Mouse (Mus musculus): ENCODE results near the gene S100a5.

Gene S100a5

DNA sequence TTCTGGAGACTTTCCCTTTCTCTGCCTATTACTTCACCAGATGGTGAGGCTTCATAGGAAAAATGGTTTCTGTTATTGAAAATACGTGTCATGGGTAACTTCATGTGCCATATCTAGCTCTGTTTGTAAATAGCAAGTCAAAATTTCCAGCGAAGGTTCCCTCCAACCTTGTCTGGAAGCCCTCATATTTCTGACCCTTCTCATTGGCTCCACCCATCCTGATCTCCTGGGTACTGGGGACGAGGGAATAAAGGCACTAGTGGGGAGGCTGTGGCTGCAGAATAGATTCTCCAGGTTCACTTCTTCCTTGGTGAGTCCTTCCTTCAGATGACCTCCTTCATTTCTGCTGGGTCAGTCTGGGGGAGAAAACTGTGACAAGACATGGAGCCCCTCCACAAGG, at the start of gene S100a5:
S100a5 (plus strand) TSS at position 301 of the 400 bp plus-strand sequence.
- CTCF ChIA-PET = interaction anchor here (0.6 kb wide), 1 partner anchor 10 kb away, joined by 3 read pairs; no protein-coding TSS in a partner anchor

DNA sequence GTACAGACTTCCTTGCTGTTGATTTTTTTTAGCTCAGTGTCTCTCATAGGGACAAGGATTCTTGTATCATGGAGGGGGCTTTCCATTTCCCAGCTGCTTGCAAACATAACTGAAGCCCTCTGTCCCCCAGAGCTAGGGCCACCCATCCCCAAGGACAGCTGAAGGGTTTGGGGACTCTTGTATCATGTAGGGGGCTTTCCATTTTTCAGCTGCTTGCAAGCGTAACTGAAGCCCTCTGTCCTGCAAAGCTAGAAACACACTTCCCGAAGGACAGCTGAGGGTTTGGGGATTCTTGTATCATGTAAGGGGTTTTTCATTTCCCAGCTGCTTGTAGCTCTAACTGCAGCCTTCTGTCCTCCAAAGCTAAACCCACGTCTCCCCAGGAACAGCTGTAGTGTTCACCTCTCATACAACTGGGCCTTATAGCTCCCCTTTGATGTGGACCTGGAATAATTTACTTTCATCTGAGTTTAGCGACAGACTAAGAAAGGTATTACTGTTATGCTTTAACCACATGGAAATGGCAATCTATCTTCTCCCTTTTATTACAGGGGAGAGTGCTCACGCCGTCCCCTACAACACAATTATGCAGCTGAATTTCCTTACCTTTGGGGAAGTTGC, 48.2 kb upstream of the S100a5 start, which contains the start of gene S100a3:
S100a3 (plus strand) TSS at position 571 of the 621 bp plus-strand sequence.
- CTCF ChIA-PET = interaction anchor here (0.5 to 0.7 kb wide), 2 partner anchors 23 to 107 kb away, joined by 3 to 5 read pairs; partner anchors contain the start of gene S100a16

DNA sequence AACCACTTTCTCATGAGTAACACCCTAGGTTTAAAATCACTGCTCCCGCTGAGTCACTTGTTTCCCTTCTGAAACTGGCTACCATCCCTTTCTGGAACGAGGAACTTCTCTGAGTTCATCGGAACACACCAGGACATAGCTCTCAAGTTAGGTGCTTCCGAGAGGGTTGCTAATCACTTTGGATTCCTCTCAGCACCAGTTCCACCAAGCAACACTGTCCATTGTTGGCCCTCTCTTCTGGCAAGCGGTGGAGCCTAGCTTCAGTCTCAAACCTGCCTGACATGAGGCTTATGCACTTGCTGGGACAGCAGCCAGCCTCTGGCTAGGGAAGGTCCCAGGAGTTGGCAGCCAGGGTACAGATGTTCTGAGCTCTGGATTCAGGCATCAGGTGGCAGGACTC, 33.6 kb upstream of the S100a5 start:
- CTCF ChIA-PET = no interaction called here

DNA sequence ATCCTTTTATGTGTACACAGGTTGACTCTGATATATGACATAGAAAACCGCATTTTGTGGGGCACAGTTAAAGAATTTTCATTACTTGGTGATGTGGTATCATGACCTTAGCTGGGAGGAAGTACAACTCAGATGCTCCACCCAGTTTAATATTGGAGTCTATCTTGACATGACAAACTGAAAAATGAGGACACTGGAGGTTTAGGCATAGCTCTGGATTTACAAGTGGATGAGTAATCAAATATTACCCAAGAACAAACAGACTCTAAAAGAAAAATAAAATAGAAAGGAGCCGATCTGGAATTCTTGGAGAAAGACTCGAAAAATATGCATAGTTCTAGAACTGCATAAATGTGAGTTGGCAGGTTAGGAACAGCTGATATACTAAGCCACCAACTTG, 33.0 kb upstream of the S100a5 start:
- CTCF ChIA-PET = no interaction called here

DNA sequence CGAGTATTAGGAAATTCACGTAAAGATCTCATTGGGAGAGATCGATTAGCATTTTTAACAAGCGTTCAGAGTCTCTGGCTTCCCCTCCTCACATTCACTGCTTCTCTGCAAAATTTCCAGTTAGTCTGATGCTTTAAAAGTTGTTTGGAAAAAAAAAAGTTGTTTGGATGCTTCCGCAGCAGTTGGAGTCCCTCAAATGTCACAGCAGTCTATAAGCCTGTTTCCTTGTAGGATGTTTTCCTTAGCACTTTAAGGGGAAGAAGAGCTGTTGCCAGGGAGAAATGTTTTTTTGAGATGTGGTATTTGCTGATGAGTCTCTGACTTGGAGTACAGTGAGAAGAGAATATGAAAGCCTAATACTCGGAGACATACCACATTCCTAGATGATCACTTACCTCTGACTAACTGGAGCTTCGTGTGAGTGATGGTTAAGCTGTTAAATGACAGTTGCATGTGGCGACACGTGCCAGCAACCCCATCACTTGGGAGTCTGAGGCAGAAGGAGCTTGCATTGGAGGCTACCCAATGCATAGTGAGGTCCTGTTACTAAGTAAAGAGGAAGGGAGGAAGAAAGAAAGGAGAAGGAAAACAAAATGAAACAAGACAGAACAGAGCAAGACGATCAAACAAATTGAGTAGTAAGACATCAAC, 31.8 kb upstream of the S100a5 start:
- CTCF ChIA-PET = no interaction called here

DNA sequence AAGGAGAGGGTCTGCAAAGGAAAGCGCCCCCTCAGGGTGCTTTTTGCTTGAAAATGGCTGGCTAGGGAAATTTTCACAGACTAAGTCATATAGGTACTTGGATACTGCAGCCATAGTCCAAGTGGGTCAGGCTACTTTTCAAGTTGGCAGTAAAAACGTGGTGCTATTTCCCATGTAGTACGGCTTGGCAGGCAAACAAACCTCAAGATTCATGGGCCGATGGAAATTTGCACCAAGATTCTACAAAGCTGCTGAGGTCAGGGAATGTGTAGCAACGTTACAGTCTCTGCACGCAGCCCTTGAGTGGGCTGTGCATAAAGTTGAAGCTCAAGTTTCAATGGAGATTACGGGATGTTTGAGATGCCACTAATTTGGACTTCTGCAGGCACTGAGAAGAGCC, 28.9 kb upstream of the S100a5 start:
- CTCF ChIA-PET = no interaction called here

DNA sequence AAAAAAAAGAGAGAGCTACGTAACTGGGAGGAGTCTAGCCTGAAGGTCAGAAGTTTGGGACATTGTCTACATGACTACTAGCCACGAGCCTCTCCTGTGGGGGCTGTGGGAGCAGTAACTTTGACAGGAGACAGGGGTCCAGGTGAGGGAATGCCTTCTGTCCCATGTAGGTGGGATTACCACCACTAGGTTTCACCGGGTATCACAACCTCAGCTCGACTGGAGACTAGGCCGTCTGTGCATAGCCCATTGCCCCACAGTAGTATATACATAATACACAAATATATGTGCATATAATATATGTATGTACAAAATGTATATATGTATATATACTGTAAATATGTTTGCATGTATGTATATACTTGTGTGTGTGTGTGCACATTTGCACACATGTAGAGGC, 27.2 kb upstream of the S100a5 start:
- CTCF ChIA-PET = interaction anchor here (0.5 kb wide), 1 partner anchor 23 kb away, joined by 3 read pairs; no protein-coding TSS in a partner anchor

DNA sequence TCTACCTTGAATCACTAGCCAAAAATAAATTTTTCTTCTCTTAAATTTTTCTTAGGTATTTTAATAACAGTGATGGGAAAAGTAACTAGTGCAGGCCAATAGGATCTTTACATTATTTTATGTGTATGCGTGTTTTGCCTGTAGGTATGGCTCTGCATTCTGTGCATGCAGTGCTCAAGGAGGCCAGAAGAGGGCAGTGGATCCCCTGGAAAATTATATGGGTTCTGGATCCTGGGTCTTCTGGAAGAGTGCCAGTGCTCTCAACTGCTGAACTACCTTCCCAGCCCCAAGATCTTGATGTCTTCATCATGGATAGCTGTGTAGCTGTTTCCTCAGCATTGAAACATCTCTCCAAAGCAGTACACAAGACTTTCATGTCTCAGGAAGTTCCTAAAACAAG, 26.2 kb upstream of the S100a5 start:
- CTCF ChIA-PET = interaction anchor here (0.8 kb wide), 1 partner anchor 33 kb away, joined by 8 read pairs; no protein-coding TSS in a partner anchor

DNA sequence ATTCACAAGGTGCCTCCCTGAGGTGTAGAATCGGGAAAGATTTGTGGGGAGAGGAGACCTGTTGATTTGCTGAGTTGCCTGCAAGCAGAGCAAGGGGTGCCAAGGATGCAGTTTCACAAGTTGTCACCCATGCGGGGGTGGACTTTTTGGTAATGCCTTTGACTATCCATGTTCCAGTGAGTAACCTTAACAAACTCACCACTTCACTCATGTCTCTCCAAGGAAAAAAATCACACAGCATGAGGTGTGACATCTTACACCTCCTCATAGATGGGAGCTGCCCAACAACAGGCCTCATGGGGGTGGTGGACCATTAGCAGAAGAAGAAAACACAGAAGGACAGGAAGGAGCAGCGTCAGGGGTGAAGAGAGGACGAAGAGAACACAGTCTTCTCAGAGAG, 25.8 kb upstream of the S100a5 start:
- CTCF ChIA-PET = interaction anchor here (0.8 kb wide), 1 partner anchor 33 kb away, joined by 8 read pairs; no protein-coding TSS in a partner anchor

DNA sequence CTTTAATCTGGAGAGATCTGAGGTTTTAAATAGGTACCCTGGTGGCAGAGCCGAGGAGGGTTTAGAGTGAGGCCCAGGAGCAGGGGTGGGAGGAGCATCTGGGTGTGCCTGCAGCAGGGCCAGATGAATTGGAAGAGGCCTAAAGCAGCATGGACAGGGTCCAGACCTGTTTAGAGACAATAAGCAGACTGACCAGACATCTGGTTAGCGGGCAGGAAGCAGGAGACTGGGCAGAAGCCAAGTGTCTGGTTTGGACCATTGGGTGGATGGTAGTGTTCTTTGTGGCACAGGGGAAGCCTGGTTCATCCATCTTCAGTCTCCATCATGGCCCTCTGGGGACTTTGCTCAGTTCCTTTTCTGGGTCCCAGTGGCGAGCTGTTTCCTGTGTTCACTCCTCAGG, 24.4 kb upstream of the S100a5 start:
- CTCF ChIA-PET = no interaction called here

DNA sequence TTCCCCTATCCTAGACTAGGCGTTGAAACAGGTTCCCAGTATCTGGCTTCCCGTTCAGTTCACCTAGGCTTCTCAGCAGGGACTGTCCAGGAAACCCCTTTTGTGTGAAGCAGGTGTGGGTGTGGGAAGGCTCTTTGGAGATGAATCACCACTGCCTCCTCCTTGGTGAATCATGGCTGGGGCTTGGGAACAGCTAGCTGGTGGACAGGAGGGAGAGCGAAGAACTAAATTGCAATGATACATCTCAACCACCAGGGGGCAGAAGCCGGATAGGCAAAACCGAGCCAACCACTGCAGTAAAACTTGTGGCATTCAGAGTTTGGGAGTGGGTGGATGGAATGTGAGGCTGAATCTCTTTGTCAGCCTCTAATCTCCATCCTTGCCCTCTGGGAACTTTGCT, 22.7 kb upstream of the S100a5 start:
- CTCF ChIA-PET = interaction anchor here (1.0 to 3.2 kb wide), 2 partner anchors 29 to 125 kb away, joined by 3 to 20 read pairs; no protein-coding TSS in a partner anchor

DNA sequence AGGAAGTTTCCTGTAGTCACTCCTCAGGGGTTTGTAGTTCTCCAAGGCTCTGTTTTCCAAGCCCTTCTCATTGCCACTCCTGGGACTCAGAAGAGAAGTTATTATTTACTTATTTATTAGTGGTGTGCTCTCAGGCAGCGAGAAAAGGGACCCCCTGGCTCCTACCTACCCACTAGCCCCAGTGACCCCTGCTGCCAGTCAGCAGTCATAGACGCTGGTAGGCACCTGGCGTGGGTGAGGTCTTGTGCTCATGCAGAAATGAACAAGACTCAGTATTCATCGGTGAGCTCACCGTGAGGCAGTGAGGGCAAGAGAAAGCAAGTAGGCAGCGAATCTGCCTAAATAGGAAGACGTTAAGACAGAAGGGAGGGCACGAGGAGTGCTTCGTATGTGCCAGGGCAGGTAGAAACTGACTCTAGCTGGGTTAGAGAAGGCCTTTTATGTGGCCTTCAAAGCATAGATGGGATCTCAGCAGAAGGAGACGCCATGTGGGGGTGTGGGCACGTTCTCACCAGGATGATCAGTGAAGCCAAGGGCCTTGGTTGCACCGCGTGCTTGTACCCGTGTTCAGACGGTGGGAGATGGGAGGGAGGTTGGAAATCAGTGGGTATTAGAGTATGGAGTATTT, 22.2 kb upstream of the S100a5 start:
- CTCF ChIA-PET = interaction anchor here (1.7 to 3.2 kb wide), 2 partner anchors 26 to 29 kb away, joined by 8 to 20 read pairs; partner anchors contain the start of gene S100a6

DNA sequence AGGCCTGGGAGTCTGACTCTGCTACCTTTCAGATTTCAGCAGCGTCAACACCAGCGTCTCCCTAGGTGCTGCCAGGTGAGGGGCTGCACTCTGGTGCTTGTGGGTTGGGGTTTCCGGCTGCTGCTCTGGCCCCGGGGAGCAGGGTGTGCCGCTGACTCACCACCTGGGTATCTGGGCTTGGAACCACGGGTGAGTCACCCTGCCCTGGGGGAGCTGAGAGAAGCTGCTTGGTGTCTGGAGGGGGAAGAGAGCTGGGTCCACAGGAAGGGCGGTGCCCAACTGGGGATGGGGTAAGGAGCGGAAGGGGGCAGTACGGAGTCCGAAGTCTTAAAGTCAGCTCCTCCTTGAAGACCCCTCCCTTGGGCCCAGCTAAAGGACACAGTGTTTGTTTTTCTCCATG, 21.4 kb upstream of the S100a5 start:
- CTCF ChIA-PET = interaction anchor here (0.8 to 3.2 kb wide), 3 partner anchors 22 to 28 kb away, joined by 3 to 20 read pairs (median 8); partner anchors contain the start of gene S100a6

DNA sequence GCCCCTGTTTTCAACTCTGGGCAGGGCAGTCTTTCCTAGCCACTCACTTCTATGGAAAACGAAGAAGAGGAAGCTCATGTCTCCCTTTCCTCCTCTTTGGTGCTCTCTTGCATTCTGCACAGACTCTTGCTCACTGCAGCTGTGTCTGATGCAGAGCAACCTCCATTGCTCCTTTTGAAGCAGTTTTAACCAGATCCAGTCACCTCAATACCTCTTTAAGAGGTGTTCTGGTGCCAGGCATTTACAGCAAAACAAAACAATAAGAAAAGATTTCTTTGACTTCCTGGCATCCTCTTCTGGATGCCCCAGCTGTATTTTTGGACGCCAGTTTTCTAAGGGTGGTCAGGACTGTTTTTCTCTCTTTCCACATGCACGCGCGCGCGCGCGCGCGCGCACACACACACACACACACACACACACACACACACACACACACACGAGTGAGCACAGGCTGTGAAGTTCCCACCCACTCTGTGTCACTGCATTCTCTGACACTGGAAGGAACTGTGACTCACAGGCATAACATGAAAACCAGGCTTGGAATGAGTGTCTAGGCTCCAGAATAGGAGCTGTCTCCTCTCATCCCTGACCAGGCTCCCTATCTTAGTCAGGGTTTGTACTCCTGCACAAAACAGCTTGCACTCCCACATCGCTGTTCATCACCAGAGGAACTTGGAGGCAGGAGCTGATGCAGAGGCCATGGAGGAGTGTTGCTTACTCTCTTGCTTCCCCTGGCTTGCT, 20.8 kb upstream of the S100a5 start:
- CTCF ChIA-PET = interaction anchor here (0.7 to 3.2 kb wide), 4 partner anchors 19 to 28 kb away, joined by 3 to 20 read pairs (median 6); partner anchors contain the start of gene S100a6

DNA sequence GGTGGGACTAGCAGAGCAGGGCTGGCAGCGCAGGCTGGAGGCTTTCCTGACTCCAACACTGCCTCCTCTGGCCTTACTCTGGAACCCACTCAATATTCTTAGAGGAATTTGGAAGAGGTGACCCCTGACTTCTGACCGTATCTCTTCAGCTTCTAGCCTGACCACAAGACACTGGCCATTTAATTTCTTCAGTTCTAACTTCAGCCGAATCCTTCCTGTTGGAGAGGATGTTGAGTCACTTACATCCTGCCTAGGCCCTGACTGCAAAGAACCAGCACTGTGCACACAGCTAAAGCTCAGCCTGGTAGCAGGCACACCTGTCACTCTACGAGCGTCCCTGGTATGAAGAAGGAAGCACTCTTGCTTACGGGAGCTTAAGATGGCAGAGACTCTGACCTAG, 18.9 kb upstream of the S100a5 start:
- CTCF ChIA-PET = no interaction called here

DNA sequence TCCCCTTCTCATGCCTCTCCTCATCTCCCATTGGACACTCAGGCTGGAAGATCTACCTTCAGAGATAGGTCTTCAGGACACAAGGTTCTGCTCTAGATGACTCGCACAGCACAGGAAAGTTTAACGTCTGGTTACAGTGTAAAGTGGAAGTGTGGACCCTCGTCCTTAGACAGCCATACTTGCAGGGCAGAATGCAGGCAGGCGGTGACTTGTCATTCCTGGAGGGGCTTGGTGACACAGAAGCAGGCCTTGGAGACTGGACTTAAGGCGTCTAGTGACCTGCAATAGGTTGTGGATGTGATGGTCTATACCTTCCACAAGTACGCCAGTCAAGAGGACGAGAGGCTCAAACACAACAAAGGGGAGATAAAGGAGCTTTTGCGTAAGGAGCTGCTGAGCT, 18.4 kb upstream of the S100a5 start, which contains the start of gene S100a2:
S100a2 (plus strand) TSS at position 301 of the 400 bp plus-strand sequence.
- CTCF ChIA-PET = no interaction called here

DNA sequence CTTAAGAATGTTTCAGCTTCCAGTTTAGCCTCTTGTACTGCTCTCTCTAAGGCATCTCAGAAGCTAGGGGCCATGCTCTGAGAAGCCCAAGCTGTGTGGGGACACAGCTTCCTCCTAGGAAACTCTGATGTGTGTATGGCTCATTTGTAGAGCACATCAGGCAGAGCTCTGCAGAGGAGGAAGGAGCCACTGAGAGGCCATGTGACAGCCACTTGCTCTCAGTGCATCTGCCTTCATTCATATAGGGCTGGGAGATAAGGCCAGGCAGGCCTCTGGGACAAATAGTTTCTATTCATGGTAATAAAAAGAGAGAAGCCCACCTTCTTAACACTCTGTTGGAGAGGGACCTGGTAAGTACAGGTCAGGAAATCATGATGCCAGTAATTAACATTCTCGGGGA, 13.9 kb upstream of the S100a5 start:
- CTCF ChIA-PET = interaction anchor here (0.6 kb wide), 1 partner anchor 93 kb away, joined by 3 read pairs; no protein-coding TSS in a partner anchor

DNA sequence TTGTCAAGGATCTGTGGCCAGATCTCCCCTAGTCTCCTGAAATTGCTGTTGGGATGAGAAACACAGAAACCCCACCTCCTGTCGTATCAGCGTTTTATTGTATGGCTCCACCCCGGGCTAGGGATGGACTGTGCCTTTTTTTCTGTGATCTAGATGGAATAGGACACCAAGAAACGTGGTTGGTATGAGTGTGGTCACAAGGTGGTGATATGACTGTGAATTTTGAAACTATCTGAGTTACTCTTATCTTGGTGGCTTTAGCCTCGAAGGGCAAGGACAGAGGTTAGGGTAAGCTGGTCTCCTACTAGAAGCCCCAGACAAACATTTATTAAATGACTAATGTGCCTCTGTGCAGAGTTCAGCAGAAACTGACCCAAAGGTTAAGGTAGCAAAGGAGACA, 12.8 kb upstream of the S100a5 start:
- CTCF ChIA-PET = no interaction called here

DNA sequence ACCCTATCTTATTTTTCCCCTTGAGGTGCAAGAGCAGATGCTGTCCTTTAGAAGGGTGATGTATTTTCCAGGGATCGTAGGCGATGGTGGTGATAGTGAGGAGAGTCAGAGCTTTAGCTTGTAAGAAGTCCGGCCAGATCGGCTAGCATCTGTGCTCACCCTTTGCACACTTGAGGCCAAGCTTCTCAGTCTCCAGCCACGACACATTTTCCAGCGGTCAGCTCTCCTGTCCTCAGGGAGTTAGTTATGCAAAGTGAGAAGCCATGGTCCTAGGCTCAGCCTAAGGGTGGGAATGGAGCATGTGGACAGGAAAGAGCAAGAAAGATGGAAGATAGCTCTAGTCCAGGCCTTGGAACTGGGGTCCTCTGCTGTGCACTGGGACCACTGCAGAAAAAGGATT, 11.5 kb upstream of the S100a5 start:
- CTCF ChIA-PET = no interaction called here

DNA sequence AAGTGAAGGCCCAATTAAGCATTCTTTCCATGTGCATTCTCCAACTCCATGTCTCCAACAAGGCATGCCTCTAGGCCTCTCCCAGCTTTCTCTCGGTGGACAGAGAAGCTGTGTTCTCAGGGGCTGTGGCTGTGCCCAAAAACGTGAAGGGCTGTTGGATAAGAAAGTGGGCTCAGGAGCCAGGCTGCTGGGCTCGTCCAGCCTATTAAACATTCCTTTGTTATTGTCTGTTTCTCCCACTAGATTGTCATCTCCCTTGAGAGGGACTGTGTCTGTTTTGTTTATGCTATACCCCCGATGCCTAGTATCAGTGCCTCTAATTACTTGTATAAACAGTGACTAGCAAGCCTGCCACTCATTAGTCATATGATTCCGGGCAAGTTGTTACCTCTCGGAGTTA, 10.6 kb upstream of the S100a5 start:
- CTCF ChIA-PET = no interaction called here

DNA sequence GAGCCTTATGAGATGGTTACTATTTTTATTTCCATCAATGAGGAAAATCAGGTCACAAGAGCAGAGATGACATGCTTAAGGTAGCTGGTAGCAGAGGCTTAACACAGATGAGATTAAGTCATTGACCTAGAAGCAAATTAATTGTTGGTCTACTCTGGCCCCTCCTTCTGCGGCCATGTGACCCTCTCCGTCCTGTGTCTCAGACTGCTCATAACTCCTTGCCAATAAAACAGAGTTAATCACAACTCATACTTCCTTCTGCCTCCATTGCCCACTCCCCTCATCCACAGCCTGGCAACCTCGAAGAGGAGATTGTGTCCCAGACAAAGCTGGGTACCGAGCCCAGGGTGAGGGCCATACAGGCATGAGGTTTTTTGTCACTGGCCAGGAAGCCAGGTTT, 10.1 kb upstream of the S100a5 start:
- CTCF ChIA-PET = no interaction called here

DNA sequence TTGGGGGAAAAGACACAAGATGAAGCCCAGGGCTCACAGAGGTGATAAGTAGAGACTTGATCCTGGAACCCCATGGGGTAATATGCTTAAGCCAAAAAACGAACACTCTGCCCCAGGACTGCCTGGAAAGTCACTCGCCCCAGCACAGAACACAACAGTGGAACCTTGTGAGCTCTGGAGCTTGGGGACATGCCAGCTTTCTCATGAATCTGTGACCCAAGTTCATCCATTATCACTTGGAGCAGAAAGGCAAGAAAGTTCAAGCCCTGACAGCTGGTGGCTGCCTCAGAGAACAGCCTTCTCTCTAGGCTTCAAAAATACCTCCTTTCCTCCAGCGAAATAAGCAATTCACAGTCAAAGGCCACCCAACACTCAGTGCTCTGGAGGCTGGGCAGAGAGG, 8.9 kb upstream of the S100a5 start:
- CTCF ChIA-PET = no interaction called here
